Mouse (Mus musculus) cerebellum, postnatal 14 days (tissue): ENCODE measurements around the gene Shisa2.

Experiments
- DNase-seq, 2 experiments: peaks; one replicate each; pipeline ENCODE4 v3.0.0; 2021; ENCODE audit warnings: mixed read lengths in 2 of 2

Gene Shisa2

DNA sequence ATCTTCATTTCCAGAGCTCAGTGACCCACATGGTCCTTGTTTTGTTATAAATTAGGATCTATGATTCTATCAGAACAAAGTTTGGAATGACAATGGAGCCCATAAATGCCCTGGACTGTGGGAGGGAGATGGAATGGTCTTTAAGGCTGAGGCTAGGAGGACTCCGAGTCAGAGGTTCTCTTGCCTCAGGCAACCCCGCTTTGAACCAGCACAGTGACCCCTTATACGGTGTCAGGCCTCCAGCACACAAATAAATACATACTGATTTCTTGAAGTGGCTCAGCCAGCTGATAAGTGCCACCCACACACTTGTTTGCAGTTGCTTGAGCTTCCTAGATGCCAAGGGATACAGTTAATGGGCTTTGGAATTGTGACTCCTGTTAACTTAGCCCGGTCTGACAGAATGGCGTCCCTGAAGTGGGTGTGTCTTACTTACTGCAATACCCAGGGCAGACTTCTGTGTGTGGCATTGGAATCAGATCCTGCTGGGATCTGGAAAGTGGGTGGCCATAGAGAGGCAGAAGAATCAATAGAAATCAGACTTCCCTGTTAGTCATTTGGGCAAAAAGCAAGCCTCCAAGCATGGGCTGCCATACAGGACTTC is 8.3 kb downstream of the Shisa2 start:
- no peak for DNase-seq

DNA sequence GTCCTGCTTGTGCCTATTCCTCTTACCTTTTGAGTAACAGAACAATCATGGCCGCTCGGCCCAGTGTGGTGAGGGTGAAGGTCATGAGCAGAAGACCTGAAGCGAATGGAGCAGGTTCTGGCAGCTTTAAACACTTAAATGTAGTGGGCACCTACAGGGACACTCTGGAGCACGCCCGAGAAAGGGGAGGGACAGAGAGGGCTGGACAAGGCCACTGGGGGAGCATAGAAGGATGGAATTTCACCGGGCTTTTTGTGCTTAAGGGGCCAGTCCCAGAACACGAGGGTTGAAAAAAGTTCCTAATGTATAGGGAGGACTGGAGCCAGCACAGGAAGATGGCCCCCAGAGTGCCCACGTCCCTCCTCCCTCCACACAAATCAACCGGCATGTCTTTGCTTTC is 8.9 kb downstream of the Shisa2 start:
- DNase-seq, result no peak

DNA sequence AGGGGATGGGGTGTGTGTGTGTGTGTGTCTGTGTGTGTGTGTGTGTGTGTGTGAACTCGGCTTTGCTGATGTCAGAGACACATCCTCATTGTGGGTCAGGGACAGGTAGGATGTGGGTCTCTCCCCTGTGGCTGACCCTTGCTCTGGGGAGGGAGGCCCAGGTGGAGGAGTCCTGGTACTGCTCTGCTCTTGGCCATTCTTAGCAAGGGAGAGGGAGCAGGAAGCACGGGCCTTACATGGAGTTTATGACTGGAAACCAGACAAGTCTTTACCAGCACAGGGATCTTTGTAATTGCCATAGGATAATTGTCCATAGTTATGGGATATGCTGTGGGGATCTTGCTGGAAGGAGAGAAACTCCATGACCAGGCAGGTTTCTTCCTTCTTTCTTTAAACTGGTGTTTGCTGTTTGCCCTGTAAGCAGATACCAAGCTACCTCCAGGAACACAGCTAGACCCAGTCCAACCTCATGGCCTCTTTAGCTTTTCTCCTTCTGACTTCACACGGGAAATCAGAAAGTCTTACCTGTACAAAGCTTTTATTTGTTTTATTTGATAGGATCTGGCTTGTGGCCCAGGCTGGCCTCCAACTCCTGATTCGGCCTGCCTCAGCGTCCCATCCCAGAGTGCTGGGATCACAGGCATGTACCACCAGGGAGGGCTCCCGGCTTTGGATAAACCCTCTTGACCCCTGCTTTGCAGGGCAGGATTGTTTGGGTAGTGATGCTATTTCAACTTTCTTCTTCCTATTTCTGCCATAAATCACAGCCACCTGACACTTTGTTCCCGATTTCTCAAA is 14.0 kb downstream of the Shisa2 start:
- no peak for DNase-seq

DNA sequence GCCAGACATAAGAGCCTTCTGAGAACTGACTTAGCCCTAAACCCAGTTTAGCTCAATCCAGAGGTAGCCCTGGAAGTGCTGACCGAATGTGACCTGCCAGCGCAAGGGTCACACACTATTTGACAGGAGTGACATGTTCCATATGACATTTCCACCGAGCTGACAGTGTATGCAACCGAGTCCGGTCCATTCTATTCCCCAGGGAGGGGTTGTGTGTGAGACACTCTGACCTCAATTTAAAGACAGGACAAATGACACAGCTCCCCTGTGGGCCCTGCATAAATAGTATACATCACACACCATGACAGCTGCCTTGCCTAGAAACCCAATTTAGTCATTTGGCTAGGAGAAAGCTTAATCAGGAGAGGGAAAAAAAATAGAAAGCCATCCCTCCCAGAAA is 16.7 kb downstream of the Shisa2 start:
- DNase-seq, result no peak

DNA sequence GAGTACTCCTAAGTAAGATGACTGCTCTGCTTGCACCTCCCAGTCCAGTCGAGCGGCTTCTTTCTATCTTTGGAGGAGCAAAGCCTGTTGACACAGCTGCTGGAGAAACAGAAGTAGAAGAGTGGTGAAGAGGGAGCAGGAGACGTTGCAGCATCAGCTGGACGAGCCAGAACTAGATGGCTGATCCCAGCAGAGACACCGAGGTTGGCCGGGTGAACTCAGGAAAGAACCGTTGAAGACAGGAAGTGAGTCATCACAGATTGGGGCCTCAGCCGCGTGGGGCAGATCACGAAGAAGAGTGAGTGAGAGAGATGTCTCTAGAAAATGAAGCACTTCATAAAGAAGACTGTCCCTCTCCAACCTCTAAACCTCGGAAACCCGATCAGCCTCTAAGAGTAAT is 18.5 kb downstream of the Shisa2 start:
- no peak for DNase-seq

DNA sequence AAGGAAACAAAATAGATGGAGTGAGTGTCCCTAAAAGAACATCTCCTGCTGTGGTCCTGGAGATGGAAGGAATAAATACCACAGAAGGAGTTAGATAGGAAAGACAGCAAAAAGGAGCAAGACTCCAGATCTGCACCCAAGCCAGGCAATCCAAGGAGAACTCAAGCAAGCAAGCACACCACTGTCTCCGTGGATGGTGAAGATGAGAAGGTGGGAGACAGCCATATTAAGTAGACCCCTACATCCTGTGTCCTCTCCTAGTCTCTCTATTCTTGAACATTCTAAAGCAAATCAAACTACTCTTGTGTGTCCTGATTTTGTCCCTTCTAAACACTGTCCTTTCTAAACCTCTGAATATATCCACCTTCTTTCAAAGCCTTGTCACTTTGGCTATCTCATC is 19.1 kb downstream of the Shisa2 start:
- no peak for DNase-seq

DNA sequence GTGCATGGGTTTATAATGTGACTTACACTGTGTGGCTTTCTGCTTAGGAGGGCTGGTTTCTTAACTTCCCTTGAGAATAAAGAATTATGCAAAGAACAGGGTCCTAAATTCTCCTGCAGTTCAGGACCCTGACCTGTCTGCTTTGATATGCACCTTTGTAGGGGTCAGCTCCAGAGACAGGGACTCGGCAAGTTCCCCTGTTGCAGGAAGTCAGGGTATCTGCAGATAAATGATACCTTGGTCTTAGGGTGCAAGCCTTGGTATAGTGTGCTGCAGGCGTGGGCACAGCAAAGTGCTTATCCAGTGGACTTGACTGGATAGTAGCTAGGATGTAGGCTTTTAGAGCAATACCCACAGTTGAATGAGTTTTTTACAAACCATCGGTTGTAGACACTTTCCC is 19.8 kb downstream of the Shisa2 start:
- no peak for DNase-seq

DNA sequence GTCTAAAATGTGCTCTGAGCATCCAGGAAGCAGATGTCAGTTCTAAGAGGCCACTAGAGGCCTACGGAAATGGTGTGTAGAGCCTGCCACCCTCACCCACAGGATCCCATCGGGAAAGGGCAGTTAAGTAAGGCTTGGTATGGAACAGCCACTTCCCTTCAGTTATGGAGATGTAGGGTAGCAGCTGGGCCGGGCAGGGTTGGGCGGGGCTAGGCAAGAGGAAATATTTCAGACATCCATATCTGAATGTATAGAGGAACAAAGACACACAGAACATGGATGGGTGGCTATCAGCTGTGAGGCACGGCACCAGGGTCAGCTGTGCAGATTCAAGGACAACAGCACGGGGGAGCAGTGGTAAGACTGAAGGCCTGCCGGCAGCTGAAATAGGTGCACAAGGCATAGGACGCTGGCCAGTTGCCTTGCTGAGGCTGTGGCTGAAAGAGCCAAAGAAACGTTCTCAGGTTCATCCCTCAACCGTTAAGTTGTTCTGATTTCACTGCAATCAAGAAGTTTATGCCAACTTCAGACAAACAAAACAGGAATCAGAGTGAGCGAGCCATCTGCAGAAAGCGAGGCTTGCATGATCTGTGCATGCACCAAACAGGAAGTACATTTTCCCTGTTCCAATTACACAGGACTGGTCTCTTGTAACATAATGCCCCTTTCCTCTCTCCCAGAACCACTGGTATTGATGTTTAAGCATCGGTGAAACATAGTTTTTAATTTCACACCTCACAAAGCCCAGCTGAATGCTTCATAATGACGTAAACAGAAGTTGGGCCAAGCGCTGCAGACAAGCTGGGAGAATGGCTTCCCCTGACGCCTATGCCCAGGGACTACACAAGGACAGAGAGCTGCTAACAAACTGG is 22.0 kb downstream of the Shisa2 start:
- DNase-seq, result no peak

DNA sequence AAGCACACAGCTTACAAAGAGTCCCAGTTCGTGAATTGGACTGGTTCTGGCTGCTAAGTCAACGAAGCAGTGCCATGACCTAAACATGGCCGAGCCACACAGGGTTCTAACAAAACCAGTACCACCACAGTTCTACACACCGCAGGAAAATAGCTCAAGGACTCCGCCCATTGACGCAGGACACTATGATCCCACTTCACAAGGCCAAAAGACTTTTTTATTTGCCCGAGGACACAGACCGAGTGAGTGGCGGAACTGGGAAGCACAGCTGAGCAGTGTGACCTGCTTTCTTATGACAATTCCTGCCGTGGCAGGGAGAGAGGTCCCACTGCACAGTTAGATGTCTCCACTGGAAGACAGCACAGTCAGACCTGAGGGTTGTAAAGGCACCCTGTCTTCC is 23.5 kb downstream of the Shisa2 start:
- no peak for DNase-seq

DNA sequence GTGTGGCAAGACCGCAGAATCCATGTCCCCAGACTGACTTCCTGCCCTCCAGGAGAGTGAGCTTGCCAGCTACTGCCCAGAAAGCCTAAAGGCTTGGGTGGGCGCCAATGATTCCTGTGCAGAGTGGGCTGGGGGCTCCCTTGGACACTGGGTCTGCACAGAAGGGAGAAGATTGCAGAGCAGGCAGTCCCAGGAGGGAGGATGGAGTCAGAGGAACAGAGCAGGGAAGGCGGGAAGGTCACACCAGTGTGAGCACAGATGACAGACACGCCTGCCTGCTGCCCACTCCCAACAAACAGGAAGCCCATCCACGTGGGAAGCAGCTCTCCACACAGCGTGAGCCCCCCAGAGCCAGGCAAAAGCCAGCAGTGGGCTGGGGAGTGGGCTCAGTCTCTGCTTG is 24.2 kb downstream of the Shisa2 start:
- DNase-seq, result peak in 1 of 2 experiments; percentile 21

DNA sequence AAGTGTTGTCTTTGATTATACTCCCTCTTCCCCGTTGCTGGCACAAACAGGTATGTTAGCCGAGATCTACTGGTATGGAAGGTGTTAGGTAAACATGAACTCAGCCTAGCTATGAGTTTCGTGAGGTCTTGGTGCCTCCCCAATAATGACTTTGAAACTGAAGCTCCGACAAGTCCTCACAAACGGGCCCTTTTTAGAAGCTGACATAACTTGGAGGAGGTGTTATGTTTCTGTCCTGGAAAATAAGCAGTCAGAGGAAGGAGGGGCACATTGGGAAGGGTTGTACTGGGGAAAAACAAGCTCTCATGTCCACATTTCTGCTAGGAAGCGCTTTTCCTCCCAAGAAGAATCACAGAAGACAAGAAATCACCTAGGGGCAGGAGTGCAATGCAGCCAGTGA is 31.5 kb downstream of the Shisa2 start:
- DNase-seq, result no peak

DNA sequence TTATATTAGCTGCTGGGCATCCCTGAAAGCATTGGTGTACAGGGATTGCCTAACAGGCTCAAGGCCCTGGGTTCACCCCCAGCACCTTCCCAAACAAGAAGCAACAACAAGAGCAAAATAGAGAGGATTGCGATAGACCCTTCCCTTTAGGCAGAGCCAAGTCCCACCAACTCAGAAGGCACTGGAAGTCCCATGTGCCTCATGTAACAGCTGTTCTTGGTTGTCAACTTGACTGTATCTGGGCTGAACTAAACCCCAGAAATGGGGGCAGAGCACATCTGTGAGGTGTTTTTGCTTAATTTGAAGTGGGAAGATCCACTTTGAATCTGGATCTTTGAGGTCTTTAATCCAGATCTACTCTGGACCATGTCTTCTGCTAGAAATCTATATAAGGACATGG is 32.0 kb downstream of the Shisa2 start:
- no peak for DNase-seq

DNA sequence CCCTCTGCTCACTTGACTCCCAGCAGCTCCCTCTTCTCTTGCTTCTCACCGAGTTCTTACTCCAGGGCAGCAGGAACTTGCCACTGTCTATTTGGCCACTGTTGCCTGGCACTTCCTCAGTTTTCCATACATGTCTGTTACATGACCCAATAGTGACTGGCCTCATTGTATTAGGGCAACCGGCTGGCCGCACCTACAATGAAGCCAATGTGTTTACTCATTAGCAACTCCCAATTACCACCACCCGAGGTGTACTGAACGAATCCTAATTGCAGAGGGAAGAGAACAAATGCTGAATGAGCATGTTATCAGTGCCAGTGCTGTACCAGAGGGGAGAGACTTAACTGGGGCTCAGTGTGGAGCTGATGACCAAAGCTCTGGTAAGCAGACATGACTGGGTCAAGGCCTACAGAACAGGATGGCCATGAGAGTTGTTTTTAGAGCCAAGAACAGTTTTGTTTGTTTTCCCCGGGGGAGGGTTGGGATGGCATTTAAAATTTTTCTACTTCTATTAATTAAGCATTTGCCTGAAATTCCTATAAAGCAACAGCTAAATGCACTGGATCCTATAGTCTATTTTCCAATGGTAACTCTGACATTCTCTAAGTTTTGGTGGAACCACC is 47.9 kb downstream of the Shisa2 start:
- no peak for DNase-seq

DNA sequence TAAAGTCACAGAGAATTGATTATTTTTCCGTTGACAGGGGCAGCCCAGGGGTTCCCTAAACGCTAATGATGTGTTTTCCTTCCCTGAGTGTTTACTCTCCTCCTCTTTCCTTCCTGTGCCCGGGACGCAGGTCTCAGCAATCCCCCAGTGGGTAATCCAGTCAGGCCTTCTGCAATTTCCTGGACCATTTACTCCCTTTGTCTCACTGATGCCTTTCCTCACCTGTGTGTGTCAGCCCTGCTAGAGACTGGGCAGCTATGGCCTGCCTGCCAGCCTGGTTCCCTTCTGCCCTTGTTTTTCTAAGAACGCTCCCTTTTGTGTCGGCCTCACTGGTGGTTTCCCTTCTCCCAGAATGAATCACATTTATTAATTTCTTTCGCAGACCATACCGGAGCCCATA is 49.4 kb downstream of the Shisa2 start:
- no peak for DNase-seq

DNA sequence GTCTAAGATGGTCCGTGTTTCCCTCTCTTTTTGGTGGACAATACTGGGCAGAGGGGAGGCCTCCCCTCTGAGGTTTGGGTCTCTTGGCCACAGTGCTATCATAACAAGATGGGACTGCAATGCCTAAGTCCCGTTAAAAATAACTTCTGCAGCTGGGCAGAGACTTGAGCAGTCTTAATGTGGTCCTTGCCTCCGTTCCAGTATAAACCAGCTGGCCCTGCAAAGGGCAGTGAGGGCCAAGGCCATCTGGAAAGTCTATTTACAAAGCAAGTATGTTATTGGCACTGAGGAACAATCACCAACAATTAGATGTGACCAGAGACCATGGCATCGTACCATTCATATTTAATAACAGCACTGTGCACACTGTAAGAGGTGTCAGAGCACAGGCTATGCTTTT is 50.2 kb downstream of the Shisa2 start:
- no peak for DNase-seq

DNA sequence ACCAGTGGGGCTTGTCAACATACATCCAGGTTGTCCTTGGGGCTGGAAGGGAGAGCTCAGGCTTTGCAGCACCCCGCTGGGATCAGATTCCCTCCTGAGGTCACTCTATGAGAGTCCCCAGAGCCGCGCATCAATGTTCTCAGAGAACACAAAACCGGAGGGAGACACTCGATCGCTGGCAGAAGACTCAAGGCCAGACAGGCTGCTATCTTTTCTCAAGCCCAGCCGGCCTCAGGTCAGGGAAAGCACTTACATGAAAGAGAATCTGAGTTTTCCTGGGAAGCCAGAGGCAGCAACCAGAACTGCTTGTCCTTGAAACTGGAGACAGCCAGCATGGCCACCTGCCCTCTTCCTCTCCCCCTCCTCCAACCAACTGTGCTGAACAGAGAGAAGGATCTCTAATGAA is 52.5 kb downstream of the Shisa2 start:
- no peak for DNase-seq
